Mouse (Mus musculus): Measurements from ENCODE around the gene L3hypdh. TPM values are rescaled to one million over a fixed set of nuclear protein-coding genes. Genes with fewer than 3 reads are reported as not detected.

The L3hypdh gene
- total RNA-seq (2021): 1 to 10 TPM; 2.2 to 2.6 TPM

- intact Hi-C loops (cut with DNase I): loop anchor here (2.0 to 5.0 kb wide), 3 partner anchors 15 to 677 kb away; partner anchors contain the start of gene Gpr135
- DNase-seq (ENCODE audit: low spot score in 2 of 2): peak; percentile 97
These were observed at the start of gene L3hypdh, which contains the start of gene Jkamp for GRCm38 (mm10) chr12:72085329-72086165. L3hypdh (minus strand) TSS chr12:72085439. Jkamp (plus strand) TSS chr12:72085589.

GRCm38 (mm10) chr12:72129203-72129602, 44.0 kb upstream of the L3hypdh start:
- DNase-seq (ENCODE audit: low spot score in 2 of 2): no peak
- intact Hi-C loops (cut with DNase I): no loop called here

DNA sequence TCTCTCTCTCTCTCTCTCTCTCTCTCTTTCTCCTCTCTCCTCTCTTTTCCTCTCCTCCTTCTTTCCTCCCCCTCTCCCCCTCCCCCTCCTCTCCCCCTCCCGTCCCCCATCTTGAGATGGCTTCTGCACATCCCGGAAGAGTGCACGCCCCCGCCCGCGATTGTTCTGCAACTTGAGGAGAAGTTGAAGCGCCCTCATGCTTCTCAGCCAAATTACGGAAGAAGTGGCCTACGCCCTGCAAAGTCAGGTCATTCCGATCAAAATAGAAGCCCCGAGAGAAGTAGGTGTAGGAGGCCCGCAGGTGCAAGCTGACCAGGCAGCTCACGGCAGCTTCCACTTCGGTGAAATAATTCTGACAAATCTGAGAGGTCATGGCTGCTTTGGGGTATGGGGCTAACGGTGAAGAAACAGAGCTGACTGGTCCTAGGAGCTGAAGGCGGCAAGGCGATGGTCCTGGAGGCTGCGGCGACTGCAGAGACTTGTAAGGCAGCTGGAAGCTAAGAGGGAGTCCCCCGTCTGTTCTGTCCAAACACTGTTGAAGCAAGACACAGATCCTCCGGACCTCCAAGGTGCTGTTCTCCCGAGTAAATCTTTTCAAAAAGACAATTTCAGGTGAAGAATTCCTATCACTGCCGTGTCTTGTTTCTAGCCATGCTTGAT, 30.6 kb upstream of the L3hypdh start:
- no peak for DNase-seq (ENCODE audit: low spot score in 2 of 2)
- intact Hi-C loops (cut with DNase I): no loop called here

- intact Hi-C loops (cut with DNase I): no loop called here
- no peak for DNase-seq (ENCODE audit: low spot score in 2 of 2)
These were observed 29.9 kb upstream of the L3hypdh start for GRCm38 (mm10) chr12:72115126-72115525.

GRCm38 (mm10) chr12:72104525-72105281, 19.5 kb upstream of the L3hypdh start:
- DNase-seq (ENCODE audit: low spot score in 2 of 2): peak; percentile 35 to 50
- intact Hi-C loops (cut with DNase I): loop anchor here (2.0 to 10.0 kb wide), 4 partner anchors 133 to 548 kb away; no protein-coding TSS in a partner anchor

GRCm38 (mm10) chr12:72104027-72104426, 18.8 kb upstream of the L3hypdh start:
- intact Hi-C loops (cut with DNase I): loop anchor here (2.0 to 10.0 kb wide), 4 partner anchors 133 to 548 kb away; no protein-coding TSS in a partner anchor
- no peak for DNase-seq (ENCODE audit: low spot score in 2 of 2)

- DNase-seq (ENCODE audit: low spot score in 2 of 2): no peak
- intact Hi-C loops (cut with DNase I): loop anchor here (5.0 to 10.0 kb wide), 3 partner anchors 135 to 550 kb away; no protein-coding TSS in a partner anchor
These were observed 17.5 kb upstream of the L3hypdh start for GRCm38 (mm10) chr12:72102776-72103175.

DNA sequence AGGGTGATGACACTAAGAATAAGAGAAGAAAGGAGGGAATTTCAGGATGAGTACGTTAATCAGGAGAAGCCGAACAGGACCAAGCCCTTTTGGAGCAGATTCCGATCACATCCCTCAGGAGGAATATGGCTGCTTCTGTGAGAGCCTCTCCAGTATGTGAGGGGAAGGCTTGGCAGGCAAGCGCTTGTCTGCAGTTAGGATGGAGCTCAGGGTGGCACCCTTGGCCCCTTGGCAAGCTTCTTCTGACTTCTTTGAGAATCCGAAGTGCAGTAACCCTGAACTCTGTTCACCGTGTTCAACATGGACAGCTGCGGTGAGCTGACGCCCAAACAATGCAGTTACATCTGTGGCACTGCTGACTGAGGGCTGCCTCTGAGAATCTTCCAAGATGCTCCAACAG, 11.7 kb upstream of the L3hypdh start:
- no peak for DNase-seq (ENCODE audit: low spot score in 2 of 2)
- intact Hi-C loops (cut with DNase I): no loop called here

GRCm38 (mm10) chr12:72089802-72090201, 4.6 kb upstream of the L3hypdh start:
- DNase-seq (ENCODE audit: low spot score in 2 of 2): no peak
- intact Hi-C loops (cut with DNase I): loop anchor here (5.0 kb wide), 2 partner anchors 147 to 672 kb away; no protein-coding TSS in a partner anchor

DNA sequence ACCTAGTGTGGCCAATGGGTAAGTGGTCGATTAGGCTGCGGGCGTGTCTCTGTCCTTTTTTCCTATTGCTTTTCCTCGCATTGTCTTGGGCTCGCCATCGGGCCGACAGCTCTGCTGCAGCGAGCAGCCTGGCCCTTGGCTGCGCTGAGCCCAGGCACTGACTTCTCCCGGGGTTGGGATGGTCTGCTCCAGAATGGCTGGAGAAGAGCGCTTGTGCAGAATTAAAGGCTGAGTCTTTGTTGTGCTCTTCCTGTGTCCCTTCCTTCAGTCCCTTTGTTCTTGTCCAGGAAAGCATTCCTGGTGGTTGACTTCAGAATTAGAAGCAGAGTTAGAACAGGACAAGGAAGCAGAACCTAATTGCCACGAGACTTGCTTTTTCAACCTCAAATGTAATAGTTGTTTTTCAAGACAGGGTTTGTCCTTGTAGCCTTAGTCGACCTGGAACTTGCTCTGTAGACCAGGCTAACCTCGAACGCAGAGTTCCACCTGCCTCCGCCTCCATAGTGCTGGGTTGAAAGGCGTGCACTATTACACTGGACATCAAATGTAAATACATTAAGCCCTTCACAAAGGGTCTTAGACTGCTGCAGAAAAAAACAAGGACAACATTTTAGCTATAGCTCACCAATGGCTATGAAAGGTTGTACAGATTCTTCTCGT, 1.1 kb upstream of the L3hypdh start:
- intact Hi-C loops (cut with DNase I): loop anchor here (5.0 kb wide), 2 partner anchors 151 to 676 kb away; no protein-coding TSS in a partner anchor

GRCm38 (mm10) chr12:72085024-72085328, 263 bp downstream of the L3hypdh start:
- DNase-seq (ENCODE audit: low spot score in 2 of 2): no peak
- intact Hi-C loops (cut with DNase I): loop anchor here (2.0 to 5.0 kb wide), 3 partner anchors 14 to 677 kb away; partner anchors contain the start of gene Gpr135

More for the DNA sequence above, 1.1 kb upstream of the L3hypdh start:
- peak in 1 of 2 experiments; percentile 14 for DNase-seq (ENCODE audit: low spot score in 2 of 2)

DNA sequence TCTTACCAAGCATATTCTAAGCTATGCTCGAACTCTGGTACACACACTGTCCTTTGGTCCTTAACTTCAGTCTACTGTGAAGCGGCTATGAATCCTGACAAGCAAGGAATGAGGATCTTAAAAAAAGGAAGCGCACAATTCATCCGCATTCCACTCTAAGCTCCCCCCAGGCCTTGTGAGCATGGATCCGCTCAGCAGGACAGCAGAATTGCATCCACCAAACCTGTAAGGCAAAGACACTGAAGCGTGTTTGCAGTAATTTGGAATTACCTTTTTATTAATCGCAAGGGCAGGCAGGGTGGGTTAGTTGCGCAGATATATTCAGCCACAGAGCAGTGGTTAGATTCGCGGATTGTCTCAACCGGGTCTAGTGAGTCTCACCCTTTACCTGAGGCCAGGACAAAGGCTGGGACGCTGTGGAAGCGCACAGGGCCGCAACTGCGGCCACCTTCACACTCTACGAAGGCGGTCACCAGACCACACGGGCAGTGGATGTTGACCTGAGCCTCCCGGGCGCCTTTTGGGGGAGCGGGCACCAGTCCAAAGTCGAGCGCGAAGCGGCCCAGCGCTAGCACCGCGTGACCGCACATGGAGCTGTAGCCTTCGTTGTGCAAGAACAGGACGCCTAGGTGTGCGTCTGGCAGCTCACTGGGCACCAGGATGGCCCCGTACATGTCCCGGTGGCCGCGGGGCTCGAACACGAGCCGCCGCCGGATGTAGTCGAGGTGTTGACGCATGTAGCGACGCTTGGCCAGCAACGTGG, 797 bp downstream of the L3hypdh start:
- intact Hi-C loops (cut with DNase I): loop anchor here (2.0 to 5.0 kb wide), 3 partner anchors 14 to 678 kb away; partner anchors contain the start of gene Gpr135
- DNase-seq (ENCODE audit: low spot score in 2 of 2): no peak

DNA sequence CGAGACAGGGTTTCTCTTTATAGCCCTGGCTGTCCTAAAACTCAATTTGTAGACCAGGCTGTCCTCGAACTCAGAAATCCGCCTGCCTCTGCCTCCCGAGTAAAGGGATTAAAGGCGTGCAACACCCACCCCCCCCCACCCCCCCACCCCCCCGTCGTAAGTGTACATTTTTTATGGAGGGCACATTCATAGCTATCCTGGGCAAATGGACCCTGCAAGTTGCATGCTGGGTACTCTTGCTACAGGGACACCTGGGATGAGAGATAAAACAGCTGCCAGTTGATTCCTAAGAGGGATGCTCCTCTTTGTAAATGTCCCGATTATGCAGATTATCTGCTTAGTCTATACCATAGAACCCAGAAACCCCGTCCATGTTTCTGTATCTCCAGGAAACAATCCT, 2.0 kb downstream of the L3hypdh start:
- no peak for DNase-seq (ENCODE audit: low spot score in 2 of 2)
- intact Hi-C loops (cut with DNase I): no loop called here

DNA sequence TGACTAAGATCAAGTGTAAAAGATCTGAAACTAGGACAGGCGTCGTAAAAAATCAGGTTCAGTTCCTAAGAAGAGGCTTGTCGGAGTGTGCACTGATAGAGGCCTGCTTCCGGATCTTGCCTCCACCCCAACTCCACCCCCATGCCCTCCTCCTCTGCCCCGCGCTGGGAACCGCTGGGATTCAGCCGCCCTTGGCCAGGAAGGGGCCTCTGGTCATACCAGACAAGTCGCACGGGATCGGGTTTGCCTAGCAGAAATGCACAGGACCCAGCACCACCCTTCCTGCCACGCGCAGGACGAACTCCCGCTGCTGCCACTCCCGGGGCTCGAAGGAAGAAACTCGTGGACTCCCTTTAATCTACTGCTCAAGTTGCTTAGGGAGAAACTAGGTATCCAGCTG, 2.9 kb downstream of the L3hypdh start:
- intact Hi-C loops (cut with DNase I): no loop called here
- DNase-seq (ENCODE audit: low spot score in 2 of 2): no peak

DNA sequence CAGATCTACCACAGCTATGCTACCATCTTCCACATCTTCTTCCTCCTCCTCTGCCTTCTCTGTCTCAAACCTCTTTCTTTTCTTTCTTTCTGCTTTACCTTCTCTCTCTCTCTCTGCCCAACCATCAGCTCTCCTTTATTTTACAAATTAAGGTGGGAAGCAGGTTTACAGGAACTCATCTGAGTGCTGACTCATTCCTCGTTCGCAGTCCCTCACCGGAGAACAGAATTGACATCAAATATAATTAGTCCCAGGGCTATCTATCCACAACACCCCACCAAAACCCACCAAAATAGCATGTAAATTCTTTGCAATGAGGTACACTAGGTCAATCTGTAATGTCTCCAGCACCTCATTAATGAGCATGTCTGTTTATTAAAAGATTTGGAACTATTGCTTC, 3.3 kb downstream of the L3hypdh start:
- DNase-seq (ENCODE audit: low spot score in 2 of 2): no peak
- intact Hi-C loops (cut with DNase I): no loop called here

DNA sequence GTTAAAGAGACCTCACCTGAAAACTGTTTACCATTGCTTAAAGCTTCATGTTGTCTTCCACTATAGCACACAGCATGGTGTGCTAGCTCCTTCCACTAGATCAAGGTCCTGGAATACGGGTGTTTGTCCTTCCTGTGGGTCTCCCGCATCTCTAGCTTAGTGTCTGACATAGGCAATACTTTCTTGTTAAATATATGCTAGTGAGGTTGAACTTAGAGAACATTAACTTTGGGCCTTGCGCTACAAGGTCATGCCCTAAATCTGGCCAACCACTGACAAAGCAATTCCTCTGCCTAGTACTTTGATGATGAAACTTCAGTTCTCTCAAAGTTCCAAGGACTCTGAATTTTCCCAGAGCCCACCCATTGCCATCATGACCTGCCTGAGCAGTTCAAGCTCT, 7.0 kb downstream of the L3hypdh start:
- intact Hi-C loops (cut with DNase I): no loop called here
- DNase-seq (ENCODE audit: low spot score in 2 of 2): no peak

GRCm38 (mm10) chr12:72070327-72071269, 14.6 kb downstream of the L3hypdh start, which contains the start of gene Gpr135:
Gpr135 (minus strand) TSS chr12:72071125.
- intact Hi-C loops (cut with DNase I): loop anchor here (2.0 kb wide), 1 partner anchor 14 kb away; the partner anchor contains the start of genes Jkamp and L3hypdh
- DNase-seq (ENCODE audit: low spot score in 2 of 2): peak; percentile 90
